Mouse (Mus musculus): Measurements from ENCODE around the gene Zic4.

DNA sequence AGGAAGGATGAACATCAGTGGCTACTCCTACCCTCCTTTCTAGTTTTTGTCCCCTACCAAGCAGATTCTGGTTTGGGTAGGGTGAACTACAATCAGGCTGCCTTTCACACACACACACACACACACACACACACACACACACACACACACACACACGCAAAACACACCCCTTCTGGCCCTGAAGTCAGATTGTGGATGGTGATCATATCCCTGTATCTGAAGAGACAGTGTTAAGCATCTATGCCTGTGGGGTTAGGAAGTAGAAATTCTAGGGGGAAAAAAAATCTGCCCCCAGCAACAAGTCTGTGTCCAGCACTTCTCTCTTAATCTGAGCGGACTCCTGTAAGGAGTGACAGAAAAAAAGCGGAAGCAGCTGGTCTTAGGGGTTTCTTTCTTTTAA, 5.9 kb downstream of the Zic4 start:
- TF ChIP-seq CTCF (IDR thresholded peaks at IDR 0.05; ENCODE audit: borderline replicate concordance, insufficient read depth, low read length) (no peak), POLR2A (IDR thresholded peaks at IDR 0.05; ENCODE audit: low read depth, low read length) (no peak)

Data from embryonic fibroblast, embryonic 13.5 days (primary cell).